Mouse (Mus musculus): ENCODE measurements around the gene Rad17. TPM values are rescaled to one million over a fixed set of nuclear protein-coding genes. Genes with fewer than 3 reads are reported as not detected.
A peak's percentile ranks its signal among the peaks of the same experiment; 100 is the strongest.

Rad17 gene
- polyA plus RNA-seq (2012; ENCODE audit: insufficient read depth, insufficient read length, missing spikeins) = 17.5 and 18.6 TPM in 2 replicates

DNA sequence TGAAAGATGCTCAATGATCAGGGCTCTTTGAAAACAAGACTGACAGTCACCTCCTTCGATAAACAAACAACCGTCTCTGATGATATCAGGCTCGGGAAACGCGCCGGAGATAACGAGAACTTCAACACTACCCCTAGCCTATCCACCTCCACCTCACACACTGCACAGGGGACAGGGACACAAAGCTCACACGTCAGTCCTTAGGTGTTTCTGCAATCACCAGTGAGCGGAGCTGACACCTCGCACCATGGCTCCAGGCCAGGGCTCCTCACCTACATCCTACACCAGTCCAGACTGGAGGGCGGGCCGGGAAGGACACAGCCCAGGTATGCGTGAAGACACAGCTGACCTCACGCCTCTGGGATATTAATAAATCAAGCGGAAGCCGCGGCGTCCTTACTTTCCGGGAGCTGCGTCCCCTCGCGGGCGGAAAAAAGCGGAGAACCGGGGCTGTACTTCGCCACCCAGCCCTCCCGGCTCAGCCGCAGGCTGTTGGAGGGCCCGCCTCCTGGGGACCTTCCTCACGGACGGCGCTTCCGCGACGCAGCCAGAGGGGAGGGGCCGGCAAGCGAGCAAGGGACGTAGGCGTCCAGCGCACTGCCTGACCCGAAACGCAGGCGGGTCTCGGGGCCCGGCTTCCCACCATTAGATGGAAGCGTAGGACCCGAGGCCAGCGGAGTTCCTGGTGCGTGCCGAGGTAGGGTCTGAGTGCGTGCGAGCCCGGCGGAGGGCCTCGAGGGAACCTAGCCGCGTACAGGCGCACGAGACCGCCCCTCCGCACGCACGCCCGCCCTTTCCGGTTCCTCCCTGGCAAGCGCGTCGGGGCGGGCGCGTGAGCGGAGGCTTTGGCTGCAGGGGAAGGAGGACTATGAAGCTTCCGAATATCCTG is at the start of gene Rad17, which contains the start of gene Ak6:
Rad17 (minus strand) TSS at position 502 of the 889 bp plus-strand sequence.
Ak6 (plus strand) TSS at position 430 of the 889 bp plus-strand sequence.
- Histone ChIP-seq H3K27ac (ENCODE audit: insufficient read depth, low read depth, low read length) (peak within 1 kb of the TSS; percentile 93), H3K4me3 (ENCODE audit: insufficient read depth, low read length) (peak within 1 kb of the TSS; percentile 73), H3K4me1 (ENCODE audit: control insufficient read depth, insufficient read depth, low read length) (peaks cover 2% of the 10 kb centered on the region; the same call in 1 of the 2 replicates)
- TF ChIP-seq POLR2A (IDR thresholded peaks at IDR 0.05; ENCODE audit: borderline replicate concordance, low read depth, low read length) (no peak), CTCF (IDR thresholded peaks at IDR 0.05; ENCODE audit: low read depth, low read length) (no peak)

DNA sequence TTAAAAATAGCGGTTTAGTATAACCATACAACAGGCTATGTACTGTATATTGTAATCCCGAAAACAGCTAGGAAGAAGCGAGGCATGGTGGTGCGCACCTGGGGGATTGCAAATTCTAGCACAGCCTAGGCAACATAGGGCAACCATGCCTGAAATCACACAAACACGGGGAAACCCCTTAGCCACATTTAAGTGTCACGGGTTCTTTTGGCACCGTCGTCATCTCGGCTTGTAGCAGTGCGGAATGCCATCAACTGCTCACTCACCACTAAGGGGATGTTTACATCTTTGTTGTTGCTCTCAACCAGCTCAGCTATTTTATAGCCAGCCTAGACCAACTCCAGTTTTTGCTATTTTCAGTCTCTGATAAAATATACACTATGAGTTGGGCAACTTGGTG is 48.0 kb upstream of the Rad17 start:
- TF ChIP-seq CTCF (IDR thresholded peaks at IDR 0.05; ENCODE audit: low read depth, low read length) (no peak), POLR2A (IDR thresholded peaks at IDR 0.05; ENCODE audit: borderline replicate concordance, low read depth, low read length) (no peak)
- peaks cover 9% of the 10 kb centered on the region for H3K4me1 ChIP-seq (ENCODE audit: control insufficient read depth, insufficient read depth, low read length)
- H3K27ac ChIP-seq (ENCODE audit: insufficient read depth, low read depth, low read length) = no peak overlapping the region
- H3K4me3 ChIP-seq (ENCODE audit: insufficient read depth, low read length) = no peak overlapping the region

DNA sequence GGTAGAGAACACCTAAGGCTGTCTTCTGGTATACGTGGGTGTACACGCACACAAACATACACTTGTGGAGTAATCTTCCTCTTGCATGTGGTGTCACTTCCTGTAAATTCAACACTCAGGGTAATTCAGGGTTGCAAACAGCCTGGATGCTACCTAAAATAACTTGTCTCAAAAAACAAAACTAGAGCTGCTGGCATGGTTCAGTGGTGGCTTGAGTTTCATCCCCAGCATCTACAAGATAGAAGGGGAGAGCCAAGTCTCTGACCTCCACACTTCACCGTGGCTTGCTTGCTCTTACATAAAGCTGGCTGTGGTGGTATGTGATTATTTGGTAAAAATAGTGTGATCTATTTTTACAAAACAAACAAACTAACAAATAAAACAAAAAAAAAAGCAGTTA is 46.7 kb upstream of the Rad17 start:
- Histone ChIP-seq H3K4me3 (ENCODE audit: insufficient read depth, low read length) (no peak overlapping the region), H3K27ac (ENCODE audit: insufficient read depth, low read depth, low read length) (peak overlapping the region; percentile 36; the same call in 1 of the 2 replicates), H3K4me1 (ENCODE audit: control insufficient read depth, insufficient read depth, low read length) (peaks cover 9% of the 10 kb centered on the region)
- TF ChIP-seq POLR2A (IDR thresholded peaks at IDR 0.05; ENCODE audit: borderline replicate concordance, low read depth, low read length) (no peak), CTCF (IDR thresholded peaks at IDR 0.05; ENCODE audit: low read depth, low read length) (no peak)

DNA sequence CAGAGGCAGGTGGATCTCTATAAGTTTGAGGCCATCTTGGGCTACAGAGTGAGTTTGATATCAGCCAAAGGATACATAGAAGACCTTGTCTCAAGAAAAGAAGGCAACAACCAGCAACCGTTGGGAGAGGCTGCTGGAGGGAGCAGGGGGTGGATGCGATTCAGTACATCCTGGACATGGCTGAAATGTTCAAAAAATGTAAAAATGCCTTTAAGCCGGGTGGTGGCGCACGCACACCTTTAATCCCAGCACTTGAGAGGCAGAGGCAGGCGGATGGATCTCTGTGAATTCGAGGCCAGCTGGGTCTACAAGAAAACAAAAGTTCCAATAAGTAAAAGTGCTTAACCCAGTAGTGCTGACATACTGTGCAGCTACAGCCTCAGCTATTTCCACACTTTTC is 36.7 kb upstream of the Rad17 start:
- Histone ChIP-seq H3K4me1 (ENCODE audit: control insufficient read depth, insufficient read depth, low read length) (peaks cover 5% of the 10 kb centered on the region; the same call in 1 of the 2 replicates), H3K27ac (ENCODE audit: insufficient read depth, low read depth, low read length) (no peak overlapping the region), H3K4me3 (ENCODE audit: insufficient read depth, low read length) (no peak overlapping the region)
- TF ChIP-seq CTCF (IDR thresholded peaks at IDR 0.05; ENCODE audit: low read depth, low read length) = no peak

- Histone ChIP-seq H3K4me1 (ENCODE audit: control insufficient read depth, insufficient read depth, low read length) (peaks cover 10% of the 10 kb centered on the region; the same call in 1 of the 2 replicates), H3K4me3 (ENCODE audit: insufficient read depth, low read length) (no peak overlapping the region), H3K27ac (ENCODE audit: insufficient read depth, low read depth, low read length) (no peak overlapping the region)
- no peak for TF ChIP-seq POLR2A (IDR thresholded peaks at IDR 0.05; ENCODE audit: borderline replicate concordance, low read depth, low read length)
- TF ChIP-seq CTCF (IDR thresholded peaks at IDR 0.05; ENCODE audit: low read depth, low read length) = peak; percentile 36; the same call in 1 of the 2 replicates
These were observed 33.5 kb upstream of the Rad17 start for GRCm38 (mm10) chr13:100684355-100684754.

GRCm38 (mm10) chr13:100682837-100683236 is 32.0 kb upstream of the Rad17 start:
- TF ChIP-seq CTCF (IDR thresholded peaks at IDR 0.05; ENCODE audit: low read depth, low read length) (no peak), POLR2A (IDR thresholded peaks at IDR 0.05; ENCODE audit: borderline replicate concordance, low read depth, low read length) (no peak)
- Histone ChIP-seq H3K4me1 (ENCODE audit: control insufficient read depth, insufficient read depth, low read length) (peaks cover 10% of the 10 kb centered on the region; the same call in 1 of the 2 replicates), H3K27ac (ENCODE audit: insufficient read depth, low read depth, low read length) (peak overlapping the region; percentile 75), H3K4me3 (ENCODE audit: insufficient read depth, low read length) (no peak overlapping the region)

GRCm38 (mm10) chr13:100681615-100682014 is 30.8 kb upstream of the Rad17 start:
- Histone ChIP-seq H3K4me3 (ENCODE audit: insufficient read depth, low read length) (no peak overlapping the region), H3K4me1 (ENCODE audit: control insufficient read depth, insufficient read depth, low read length) (peaks cover 16% of the 10 kb centered on the region), H3K27ac (ENCODE audit: insufficient read depth, low read depth, low read length) (peak overlapping the region; percentile 14; the same call in 1 of the 2 replicates)
- TF ChIP-seq CTCF (IDR thresholded peaks at IDR 0.05; ENCODE audit: low read depth, low read length) = no peak
- no peak for TF ChIP-seq POLR2A (IDR thresholded peaks at IDR 0.05; ENCODE audit: borderline replicate concordance, low read depth, low read length)

DNA sequence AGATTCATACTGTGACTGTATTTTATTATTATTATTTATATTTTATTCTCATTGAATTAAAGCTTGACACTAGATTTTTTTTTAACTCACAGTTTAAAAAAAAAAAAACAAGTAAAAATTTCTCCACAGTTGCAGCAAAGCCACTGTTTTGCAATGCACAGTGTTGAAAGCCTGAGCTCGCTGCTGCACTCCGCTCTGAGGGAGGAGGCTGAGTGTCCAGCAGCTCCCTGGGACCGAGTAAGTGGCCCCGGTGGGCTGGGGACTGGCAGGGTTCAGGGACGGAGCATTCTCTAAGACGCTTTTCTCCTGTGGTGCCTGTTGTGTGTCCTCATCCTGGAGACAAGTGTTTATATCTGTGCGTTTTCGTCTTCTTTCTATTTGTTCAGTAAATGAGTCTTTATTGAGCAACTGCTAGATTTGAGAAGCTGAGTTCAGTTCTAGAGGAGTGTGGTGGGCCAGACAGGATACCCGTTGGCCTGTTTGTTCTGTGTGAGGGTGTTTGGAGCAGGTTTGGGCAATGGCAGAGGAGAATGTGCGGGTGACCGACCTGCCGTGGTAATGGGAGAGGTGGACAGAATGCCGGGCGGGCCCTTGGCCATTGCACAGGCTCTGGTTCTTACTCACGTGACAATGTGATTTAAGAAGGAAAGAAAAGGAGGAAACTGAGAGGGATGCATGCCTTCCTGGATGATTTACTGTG is 25.2 kb upstream of the Rad17 start:
- H3K4me3 ChIP-seq (ENCODE audit: insufficient read depth, low read length) = no peak overlapping the region
- H3K27ac ChIP-seq (ENCODE audit: insufficient read depth, low read depth, low read length) = no peak overlapping the region
- H3K4me1 ChIP-seq (ENCODE audit: control insufficient read depth, insufficient read depth, low read length) = peaks cover 11% of the 10 kb centered on the region
- no peak for TF ChIP-seq POLR2A (IDR thresholded peaks at IDR 0.05; ENCODE audit: borderline replicate concordance, low read depth, low read length)
- TF ChIP-seq CTCF (IDR thresholded peaks at IDR 0.05; ENCODE audit: low read depth, low read length) = no peak

DNA sequence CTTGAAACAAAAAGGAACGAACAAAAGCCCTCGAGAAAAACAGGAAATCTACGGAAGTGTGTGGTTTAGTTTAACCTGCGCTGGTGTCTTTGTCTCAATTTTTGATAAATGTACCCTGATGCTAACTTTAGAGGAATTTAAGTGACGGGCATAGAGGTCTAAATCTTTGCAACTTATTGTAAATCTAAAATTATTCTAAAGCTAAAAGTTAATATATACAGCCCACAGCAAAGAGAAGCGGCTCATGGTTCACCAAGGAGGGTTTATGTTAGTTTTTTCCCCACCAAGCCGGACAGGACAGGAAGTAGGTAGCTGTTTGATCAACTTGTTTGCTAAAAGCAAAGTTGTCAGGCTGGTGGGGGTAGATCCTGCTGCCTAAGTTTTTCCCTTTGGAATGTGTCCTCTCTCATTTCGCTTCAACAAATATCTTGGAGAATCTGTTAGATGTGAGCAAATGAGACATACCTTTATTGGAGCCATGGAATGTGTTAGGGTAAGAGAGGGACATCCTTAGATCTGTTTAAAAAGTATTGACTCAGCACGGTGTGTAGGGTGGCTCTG is 19.4 kb upstream of the Rad17 start:
- TF ChIP-seq POLR2A (IDR thresholded peaks at IDR 0.05; ENCODE audit: borderline replicate concordance, low read depth, low read length) (no peak), CTCF (IDR thresholded peaks at IDR 0.05; ENCODE audit: low read depth, low read length) (no peak)
- H3K4me3 ChIP-seq (ENCODE audit: insufficient read depth, low read length) = peak overlapping the region; percentile 78
- H3K27ac ChIP-seq (ENCODE audit: insufficient read depth, low read depth, low read length) = no peak overlapping the region
- peaks cover 2% of the 10 kb centered on the region; the same call in 1 of the 2 replicates for H3K4me1 ChIP-seq (ENCODE audit: control insufficient read depth, insufficient read depth, low read length)
